Comparison of ENCODE assay signal across 9 mouse cellular contexts in the genomic region with DNA sequence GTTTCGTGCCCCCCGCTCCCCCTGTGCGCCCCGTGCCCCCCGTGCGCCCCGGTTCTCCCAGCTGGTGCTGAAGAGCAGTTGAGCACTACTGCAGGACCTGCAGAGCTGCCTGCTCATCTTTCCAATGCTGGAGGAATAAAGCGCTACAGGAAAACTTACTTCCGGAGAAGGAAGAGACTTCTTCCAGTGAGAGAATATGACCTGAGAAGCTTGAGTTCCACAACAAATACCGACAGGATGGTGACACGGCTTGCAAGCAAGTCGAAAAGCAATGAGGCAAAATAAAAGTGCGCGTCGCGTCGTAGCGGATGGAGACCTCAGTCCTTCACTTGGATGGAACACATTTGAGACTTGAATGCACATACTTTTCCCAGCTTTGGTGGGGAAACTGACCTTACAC. TPM values are rescaled to one million over a fixed set of nuclear protein-coding genes. Genes with fewer than 3 reads are reported as not detected.
A peak's percentile ranks its signal among the peaks of the same experiment; 100 is the strongest.
DNase-seq lines count a peak whose midpoint lies in the region; ATAC-seq and TF ChIP-seq lines count a peak whose summit lies in the region.
"Had no signal": no experiment of that assay in that cellular context is flagged by ENCODE, and none has a peak within 500 bp of the region (broad histone marks: within the 10 kb centered on the region; RNA-seq: fewer than 3 reads in every experiment).

No protein-coding gene starts in this region.

- peak overlapping the region; percentile 65 for H3K4me2 ChIP-seq in heart, embryonic 13.5 days
- H3K4me2 ChIP-seq in forebrain, postnatal 0 days (ENCODE audit: low read depth): peak overlapping the region; percentile 17; the same call in 1 of the 2 replicates
- peak overlapping the region; percentile 48 for H3K4me2 ChIP-seq in midbrain, embryonic 14.5 days (ENCODE audit: low read length)
- H3K4me2 ChIP-seq: liver, embryonic 13.5 days had no signal

- H3K27ac ChIP-seq in heart, embryonic 13.5 days (replicated peaks): no peak overlapping the region
- H3K27ac ChIP-seq in forebrain, postnatal 0 days (ENCODE audit: low read depth, low read length): no peak overlapping the region
- no peak overlapping the region for H3K27ac ChIP-seq in midbrain, embryonic 14.5 days (replicated peaks; ENCODE audit: low read depth, low read length)
- no peak overlapping the region for H3K27ac ChIP-seq in layer of hippocampus, adult 2 months
- H3K27ac ChIP-seq: liver, embryonic 13.5 days had no signal

- peaks cover 41% of the 10 kb centered on the region for H3K36me3 ChIP-seq in heart, embryonic 13.5 days
- H3K36me3 ChIP-seq in forebrain, postnatal 0 days (ENCODE audit: insufficient read depth): no peaks in the 10 kb centered on the region
- H3K36me3 ChIP-seq in midbrain, embryonic 14.5 days (ENCODE audit: control insufficient read depth, insufficient read depth, low read length): peaks cover 13% of the 10 kb centered on the region; the same call in 1 of the 2 replicates
- H3K36me3 ChIP-seq: liver, embryonic 13.5 days had no signal

- 33% methylated on average over 18 of the region's 18 CpGs for WGBS in heart, embryonic 13.5 days
- WGBS in forebrain, postnatal 0 days: 34% methylated on average over 18 of the region's 18 CpGs
- 36% methylated on average over 18 of the region's 18 CpGs for WGBS in midbrain, embryonic 14.5 days

- no peak overlapping the region for H3K9ac ChIP-seq in heart, embryonic 13.5 days
- no peak overlapping the region for H3K9ac ChIP-seq in forebrain, postnatal 0 days
- no peak overlapping the region for H3K9ac ChIP-seq in midbrain, embryonic 14.5 days (replicated peaks; ENCODE audit: low read length)
- H3K9ac ChIP-seq: liver, embryonic 13.5 days had no signal

- intact Hi-C loops in heart, postnatal 36 days (cut with DNase I): no loop called here

- H3K27me3 ChIP-seq in heart, embryonic 13.5 days (replicated peaks): peaks cover 37% of the 10 kb centered on the region
- H3K27me3 ChIP-seq in forebrain, postnatal 0 days (ENCODE audit: insufficient read depth, low read length): no peaks in the 10 kb centered on the region; the same call in 1 of the 2 replicates
- no peaks in the 10 kb centered on the region for H3K27me3 ChIP-seq in midbrain, embryonic 14.5 days (ENCODE audit: control insufficient read depth, insufficient read depth, low read length)

- H3K4me3 ChIP-seq in heart, embryonic 13.5 days: peak overlapping the region; percentile 33
- H3K4me3 ChIP-seq in forebrain, postnatal 0 days (ENCODE audit: low read depth, low read length): no peak overlapping the region
- peak overlapping the region; percentile 22; the same call in 1 of the 2 replicates for H3K4me3 ChIP-seq in midbrain, embryonic 14.5 days (replicated peaks; ENCODE audit: low read depth, low read length)
- H3K4me3 ChIP-seq in layer of hippocampus, adult 2 months: no peak overlapping the region
- H3K4me3 ChIP-seq: liver, embryonic 13.5 days had no signal

- no peak for ATAC-seq in heart, embryonic 13.5 days (ENCODE audit: extremely low read depth, insufficient number of reproducible peaks, low FRiP score, low TSS enrichment)
- no peak for ATAC-seq in forebrain, postnatal 0 days
- no peak for ATAC-seq in midbrain, embryonic 14.5 days (ENCODE audit: low FRiP score, low TSS enrichment)
- no peak for ATAC-seq in monocyte, adult 5-6 weeks (replicated peaks; ENCODE audit: insufficient number of reproducible peaks, low FRiP score, low TSS enrichment, poor library complexity, severe bottlenecking)

- DNase-seq in heart, postnatal 36 days: no peak
- DNase-seq in ZHBTc4 (ENCODE audit: low read depth, low spot score): peak; percentile 56
- DNase-seq in forebrain, postnatal 0 days: peak; percentile 4
- DNase-seq in midbrain, embryonic 14.5 days: peak; percentile 39
- DNase-seq in adrenal gland, postnatal 25 days: no peak
- DNase-seq in layer of hippocampus, adult 2 months (ENCODE audit: low spot score in 2 of 2): no peak
- DNase-seq: liver, embryonic 13.5 days had no signal

- no peaks in the 10 kb centered on the region for H3K9me3 ChIP-seq in heart, embryonic 13.5 days
- no peaks in the 10 kb centered on the region for H3K9me3 ChIP-seq in forebrain, postnatal 0 days (ENCODE audit: low read length)
- no peaks in the 10 kb centered on the region for H3K9me3 ChIP-seq in midbrain, embryonic 14.5 days (ENCODE audit: control insufficient read depth, low read length)
- H3K9me3 ChIP-seq: liver, embryonic 13.5 days had no signal

- TF ChIP-seq CTCF in forebrain, postnatal 0 days (IDR thresholded peaks at IDR 0.05; ENCODE audit: low read depth): no peak
- no peak for TF ChIP-seq CTCF in layer of hippocampus, adult 2 months (conservative IDR thresholded peaks at IDR 0.05)

- H3K4me1 ChIP-seq in heart, embryonic 13.5 days: peaks cover 3% of the 10 kb centered on the region; the same call in 1 of the 2 replicates
- H3K4me1 ChIP-seq in forebrain, postnatal 0 days (ENCODE audit: insufficient read depth): no peaks in the 10 kb centered on the region
- no peaks in the 10 kb centered on the region for H3K4me1 ChIP-seq in midbrain, embryonic 14.5 days (ENCODE audit: control insufficient read depth, insufficient read depth, low read length)
- H3K4me1 ChIP-seq: liver, embryonic 13.5 days had no signal

RNA-seq across cellular contexts. Expression of a gene that starts 36.6 kb away (rescaled TPM):
- 6.5 and 7.0 TPM in 2 replicates for polyA plus RNA-seq in heart, embryonic 13.5 days (2015; fragmentation: Nextera tagmentation; extraction: Ambion mirVana)
- under 1 TPM; 0.30 to 0.69 TPM for total RNA-seq in heart, postnatal 36 days (2021)
- total RNA-seq in forebrain, postnatal 0 days (2014; rRNA removed): 18.4 and 30.3 TPM in 2 replicates
- 7.4 and 23.9 TPM in 2 replicates for polyA plus RNA-seq in forebrain, postnatal 0 days (2015; fragmentation: Nextera tagmentation; extraction: Ambion mirVana)
- 38.3 and 38.9 TPM in 2 replicates for polyA plus RNA-seq in midbrain, embryonic 14.5 days (2014; fragmentation: Nextera tagmentation; extraction: Ambion mirVana)
- total RNA-seq in monocyte, adult 5-6 weeks (2017): 1.9 TPM in 1 of 3 replicates, not detected in the others
- 10.6 and 12.4 TPM in 2 replicates for total RNA-seq in adrenal gland, postnatal 25 days (2021)
- total RNA-seq in layer of hippocampus, adult 2 months (2021): 10 to 100 TPM; 13.0 to 17.3 TPM

Comparison
In these comparisons a context has a peak if more than half of its experiments do, and no peak if none do; other contexts are left out.
1. H3K4me3 ChIP-seq: peak in heart, embryonic 13.5 days (single experiment) and midbrain, embryonic 14.5 days (single experiment); none in forebrain, postnatal 0 days (single experiment) and layer of hippocampus, adult 2 months (single experiment).
2. DNase-seq: peak in ZHBTc4 (single experiment), forebrain, postnatal 0 days (single experiment) and midbrain, embryonic 14.5 days (single experiment); none in heart, postnatal 36 days (0 of 2), adrenal gland, postnatal 25 days (single experiment) and layer of hippocampus, adult 2 months (0 of 2).
3. Peak in every context shown above with its lines, with median percentiles within 50 percentile points of each other: H3K4me2 ChIP-seq.